Mouse (Mus musculus) ES-E14 (cell line): ENCODE measurements around the gene Degs1.

Experiments used
- CHD2 ChIP-seq: IDR thresholded peaks from 2 replicates; pipeline ENCODE4 v1.6.1; 2014; ENCODE audit warnings: mild to moderate bottlenecking, low read depth, low read length, inconsistent platforms
- MAFK ChIP-seq: IDR thresholded peaks from 2 replicates; pipeline ENCODE4 v1.6.1; 2014; ENCODE audit warnings: mild to moderate bottlenecking, low read depth, low read length, inconsistent platforms; ENCODE audit not compliant: insufficient read depth
- ZC3H11A ChIP-seq: IDR thresholded peaks from 2 replicates; pipeline ENCODE4 v1.6.1; 2012; ENCODE audit warnings: low read depth, mild to moderate bottlenecking, inconsistent platforms, low read length, borderline replicate concordance
- ZNF384 ChIP-seq: IDR thresholded peaks from 2 replicates; pipeline ENCODE4 v1.6.1; 2012; ENCODE audit warnings: low read depth, low read length, inconsistent platforms

GRCm38 (mm10) chr1:182311376-182311775 lies 28.8 kb upstream of the Degs1 start:
- TF ChIP-seq ZC3H11A (peak; percentile 62; the same call in 1 of the 2 replicates), CHD2 (no peak), ZNF384 (no peak), MAFK (no peak)
